Mouse (Mus musculus): ENCODE measurements around the gene Krtdap.

GRCm38 (mm10) chr7:30804026-30804715 is 16.5 kb downstream of the Krtdap start:
- TF ChIP-seq CTCF (IDR thresholded peaks at IDR 0.05; ENCODE audit: control insufficient read depth, insufficient read depth, insufficient replicate concordance, low read depth, low read length) (no peak), POLR2A (IDR thresholded peaks at IDR 0.05; ENCODE audit: control insufficient read depth, low read depth, low read length) (no peak)

All from testis, adult 2 months (tissue).